Mouse (Mus musculus): ENCODE data around the gene Plekha7. TPM values are rescaled to one million over a fixed set of nuclear protein-coding genes. Genes with fewer than 3 reads are reported as not detected.
A peak's percentile ranks its signal among the peaks of the same experiment; 100 is the strongest.

Gene Plekha7
- polyA plus RNA-seq, 1 experiment from 2014 or later, result 27.7 TPM

GRCm38 (mm10) chr7:116202033-116202681 is 106.0 kb downstream of the Plekha7 start:
- DNase-seq (ENCODE audit: extremely low spot score, low spot score), result no peak
- H3K4me3 ChIP-seq, result no peak overlapping the region
- H3K27ac ChIP-seq, result no peak overlapping the region
- H3K4me1 ChIP-seq, result peaks cover 48% of the 10 kb centered on the region
- no peaks in the 10 kb centered on the region for H3K27me3 ChIP-seq (ENCODE audit: poor library complexity, severe bottlenecking)
- 77% methylated on average over 10 of the region's 10 CpGs for WGBS
- H3K36me3 ChIP-seq (replicated peaks), result no peaks in the 10 kb centered on the region
- no peaks in the 10 kb centered on the region for H3K9me3 ChIP-seq

DNA sequence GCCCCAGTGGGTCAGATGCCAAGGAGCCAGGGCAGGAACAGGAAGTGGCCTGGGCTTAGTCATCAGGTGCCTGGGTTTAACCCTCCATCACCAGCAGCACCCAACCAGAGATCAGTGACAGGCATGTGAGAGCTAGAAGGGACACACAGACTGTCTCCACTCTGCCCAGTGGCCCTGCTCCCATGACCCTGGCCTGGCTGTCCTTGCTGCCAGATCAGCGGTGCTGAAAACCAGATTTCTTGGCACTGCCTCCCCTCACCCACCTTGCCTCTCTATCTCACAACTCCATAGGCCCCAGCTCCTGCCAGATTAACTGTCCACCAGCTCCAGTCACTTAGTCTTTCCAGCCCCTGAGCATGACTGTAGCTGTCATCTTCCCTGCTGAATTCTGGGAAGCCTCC is 107.2 kb downstream of the Plekha7 start:
- Histone ChIP-seq H3K36me3 (replicated peaks) (no peaks in the 10 kb centered on the region), H3K4me1 (peaks cover 57% of the 10 kb centered on the region), H3K27ac (no peak overlapping the region), H3K9me3 (no peaks in the 10 kb centered on the region), H3K4me3 (no peak overlapping the region), H3K27me3 (ENCODE audit: poor library complexity, severe bottlenecking) (no peaks in the 10 kb centered on the region)
- DNase-seq (ENCODE audit: extremely low spot score, low spot score), result no peak
- WGBS, result 88% methylated on average over 1 of the region's 1 CpGs

DNA sequence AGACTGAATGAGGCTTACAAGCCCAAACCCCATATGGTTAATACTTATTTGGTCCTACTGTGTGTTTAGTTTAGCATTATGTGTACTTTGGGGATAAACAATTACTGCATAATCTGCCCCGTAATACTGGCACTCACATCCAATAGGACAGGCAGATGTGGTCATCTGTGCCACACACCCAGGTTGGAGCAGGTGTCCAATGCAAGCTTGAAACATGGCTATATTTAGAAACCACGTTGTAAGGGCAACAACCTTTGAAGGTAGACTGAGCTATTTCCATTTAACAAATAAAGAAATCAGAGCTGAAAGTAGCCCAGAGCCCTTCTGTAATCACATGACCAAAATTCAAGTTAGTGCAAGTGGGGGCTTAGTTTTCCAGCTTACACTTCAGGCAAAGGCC is 107.6 kb downstream of the Plekha7 start:
- peaks cover 58% of the 10 kb centered on the region for H3K4me1 ChIP-seq
- no peak overlapping the region for H3K27ac ChIP-seq
- H3K9me3 ChIP-seq, result no peaks in the 10 kb centered on the region
- no peaks in the 10 kb centered on the region for H3K27me3 ChIP-seq (ENCODE audit: poor library complexity, severe bottlenecking)
- H3K36me3 ChIP-seq (replicated peaks), result no peaks in the 10 kb centered on the region
- no peak for DNase-seq (ENCODE audit: extremely low spot score, low spot score)
- H3K4me3 ChIP-seq, result no peak overlapping the region
- WGBS, result 87% methylated on average over 2 of the region's 2 CpGs

- 44% methylated on average over 2 of the region's 2 CpGs for WGBS
- Histone ChIP-seq H3K4me1 (peaks cover 65% of the 10 kb centered on the region), H3K4me3 (no peak overlapping the region), H3K9me3 (no peaks in the 10 kb centered on the region), H3K27ac (no peak overlapping the region), H3K27me3 (ENCODE audit: poor library complexity, severe bottlenecking) (no peaks in the 10 kb centered on the region), H3K36me3 (replicated peaks) (no peaks in the 10 kb centered on the region)
- DNase-seq (ENCODE audit: extremely low spot score, low spot score), result no peak
Measured at GRCm38 (mm10) chr7:116198902-116199301, 109.3 kb downstream of the Plekha7 start.

- Histone ChIP-seq H3K9me3 (no peaks in the 10 kb centered on the region), H3K4me3 (no peak overlapping the region), H3K36me3 (replicated peaks) (no peaks in the 10 kb centered on the region), H3K27ac (peak overlapping the region; percentile 74), H3K27me3 (ENCODE audit: poor library complexity, severe bottlenecking) (no peaks in the 10 kb centered on the region), H3K4me1 (peaks cover 66% of the 10 kb centered on the region)
- 31% methylated on average over 7 of the region's 7 CpGs for WGBS
- DNase-seq (ENCODE audit: extremely low spot score, low spot score), result no peak
Measured at GRCm38 (mm10) chr7:116198407-116198806, 109.8 kb downstream of the Plekha7 start.

GRCm38 (mm10) chr7:116196974-116197679 is 111.0 kb downstream of the Plekha7 start:
- Histone ChIP-seq H3K4me3 (no peak overlapping the region), H3K9me3 (no peaks in the 10 kb centered on the region), H3K4me1 (peaks cover 63% of the 10 kb centered on the region), H3K36me3 (replicated peaks) (no peaks in the 10 kb centered on the region), H3K27ac (peak overlapping the region; percentile 74), H3K27me3 (ENCODE audit: poor library complexity, severe bottlenecking) (no peaks in the 10 kb centered on the region)
- no peak for DNase-seq (ENCODE audit: extremely low spot score, low spot score)
- 59% methylated on average over 8 of the region's 8 CpGs for WGBS

- no peak for DNase-seq (ENCODE audit: extremely low spot score, low spot score)
- no peak overlapping the region for H3K27ac ChIP-seq
- H3K9me3 ChIP-seq, result no peaks in the 10 kb centered on the region
- no peaks in the 10 kb centered on the region for H3K27me3 ChIP-seq (ENCODE audit: poor library complexity, severe bottlenecking)
- WGBS, result 90% methylated on average over 7 of the region's 7 CpGs
- no peaks in the 10 kb centered on the region for H3K36me3 ChIP-seq (replicated peaks)
- H3K4me3 ChIP-seq, result no peak overlapping the region
- H3K4me1 ChIP-seq, result peaks cover 74% of the 10 kb centered on the region
Measured at GRCm38 (mm10) chr7:116194996-116195395, 113.2 kb downstream of the Plekha7 start.

GRCm38 (mm10) chr7:116192966-116193365 is 115.2 kb downstream of the Plekha7 start:
- 91% methylated on average over 7 of the region's 7 CpGs for WGBS
- Histone ChIP-seq H3K36me3 (replicated peaks) (peaks cover 7% of the 10 kb centered on the region), H3K27me3 (ENCODE audit: poor library complexity, severe bottlenecking) (no peaks in the 10 kb centered on the region), H3K27ac (no peak overlapping the region), H3K9me3 (no peaks in the 10 kb centered on the region), H3K4me1 (peaks cover 63% of the 10 kb centered on the region), H3K4me3 (no peak overlapping the region)
- DNase-seq (ENCODE audit: extremely low spot score, low spot score), result no peak

DNA sequence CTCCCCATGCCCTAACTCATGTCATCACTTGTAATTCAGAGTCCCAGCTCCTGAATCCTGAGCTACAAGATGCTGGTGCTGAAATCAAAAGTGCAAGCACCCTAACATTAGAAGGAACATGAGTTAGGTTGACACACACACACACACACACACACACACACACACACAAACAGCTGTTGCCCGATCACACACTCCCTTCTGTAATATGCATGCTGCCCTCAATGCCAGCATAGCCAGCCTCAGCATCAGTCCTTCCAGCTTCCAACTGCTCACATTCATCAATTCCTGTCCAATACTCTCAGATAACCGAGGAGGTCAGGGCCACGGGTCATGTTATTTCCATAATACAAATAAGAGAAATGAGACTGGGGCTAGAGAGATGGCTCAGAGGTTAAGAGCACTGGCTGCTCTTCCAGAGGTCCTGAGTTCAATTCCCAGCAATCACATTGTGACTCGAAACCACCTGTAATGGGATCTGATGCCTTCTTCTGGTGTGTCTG is 116.0 kb downstream of the Plekha7 start:
- WGBS, result 90% methylated on average over 4 of the region's 4 CpGs
- Histone ChIP-seq H3K27ac (0 out of 2 replicates have a peak overlapping the region, but pooled peaks have one; percentile 73), H3K27me3 (ENCODE audit: poor library complexity, severe bottlenecking) (no peaks in the 10 kb centered on the region), H3K4me1 (peaks cover 61% of the 10 kb centered on the region), H3K36me3 (replicated peaks) (peaks cover 15% of the 10 kb centered on the region), H3K9me3 (no peaks in the 10 kb centered on the region), H3K4me3 (no peak overlapping the region)
- DNase-seq (ENCODE audit: extremely low spot score, low spot score), result no peak

DNA sequence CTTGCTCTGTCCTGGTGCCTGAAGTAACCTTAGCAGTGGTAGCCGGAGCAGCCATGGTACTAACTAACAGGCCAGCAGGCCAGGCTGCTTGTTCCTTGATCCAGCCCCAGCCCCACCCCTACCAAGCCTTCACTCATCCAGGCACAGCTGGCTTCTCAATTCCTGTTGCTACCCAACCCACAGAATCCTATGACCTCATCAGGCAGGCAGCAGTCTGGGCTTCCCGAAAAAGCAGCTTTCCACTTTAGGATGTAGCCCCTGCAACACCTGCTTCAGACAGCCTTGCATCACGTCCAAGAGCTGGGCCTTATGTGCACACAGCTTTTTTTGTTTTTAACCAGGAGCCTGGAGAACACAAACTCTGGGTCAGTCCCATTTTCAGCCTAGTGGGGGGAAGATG is 117.0 kb downstream of the Plekha7 start:
- whole genome bisulfite sequencing, result 35% methylated on average over 3 of the region's 3 CpGs
- Histone ChIP-seq H3K4me3 (no peak overlapping the region), H3K9me3 (no peaks in the 10 kb centered on the region), H3K4me1 (peaks cover 61% of the 10 kb centered on the region), H3K27me3 (ENCODE audit: poor library complexity, severe bottlenecking) (no peaks in the 10 kb centered on the region), H3K36me3 (replicated peaks) (peaks cover 17% of the 10 kb centered on the region), H3K27ac (peak overlapping the region; percentile 73)
- peak; percentile 65 for DNase-seq (ENCODE audit: extremely low spot score, low spot score)

GRCm38 (mm10) chr7:116189708-116190107 is 118.5 kb downstream of the Plekha7 start:
- Histone ChIP-seq H3K27ac (no peak overlapping the region), H3K4me1 (peaks cover 68% of the 10 kb centered on the region)
- 72% methylated on average over 9 of the region's 9 CpGs for WGBS

DNA sequence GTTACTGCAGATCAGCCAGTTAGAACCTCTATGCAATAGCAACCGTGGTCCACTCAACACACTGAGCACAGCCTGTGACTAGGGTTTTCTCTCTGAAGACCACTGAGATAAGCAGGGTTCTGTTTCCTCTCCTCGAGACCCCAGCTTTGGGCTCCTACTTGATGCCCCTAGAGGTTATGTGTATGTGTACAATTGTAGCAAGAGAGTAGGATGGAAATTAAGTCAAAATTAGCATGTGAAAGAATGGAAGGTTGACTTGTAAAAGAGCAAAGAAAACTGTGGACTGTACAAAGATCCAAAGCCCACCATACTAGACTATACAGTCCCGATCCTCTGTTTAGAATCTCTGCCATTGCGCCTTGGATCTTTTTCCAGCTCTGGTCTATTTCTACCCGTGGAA is 119.8 kb downstream of the Plekha7 start:
- DNase-seq (ENCODE audit: extremely low spot score, low spot score), result no peak
- no peaks in the 10 kb centered on the region for H3K27me3 ChIP-seq (ENCODE audit: poor library complexity, severe bottlenecking)
- H3K27ac ChIP-seq, result no peak overlapping the region
- H3K4me1 ChIP-seq, result peaks cover 77% of the 10 kb centered on the region
- H3K36me3 ChIP-seq (replicated peaks), result peaks cover 17% of the 10 kb centered on the region
- no peaks in the 10 kb centered on the region for H3K9me3 ChIP-seq
- H3K4me3 ChIP-seq, result no peak overlapping the region
- WGBS, result 90% methylated on average over 5 of the region's 5 CpGs

More at GRCm38 (mm10) chr7:116189708-116190107, 118.5 kb downstream of the Plekha7 start:
- no peaks in the 10 kb centered on the region for H3K27me3 ChIP-seq (ENCODE audit: poor library complexity, severe bottlenecking)
- no peaks in the 10 kb centered on the region for H3K9me3 ChIP-seq
- H3K4me3 ChIP-seq, result no peak overlapping the region
- peaks cover 17% of the 10 kb centered on the region for H3K36me3 ChIP-seq (replicated peaks)
- DNase-seq (ENCODE audit: extremely low spot score, low spot score), result no peak

DNA sequence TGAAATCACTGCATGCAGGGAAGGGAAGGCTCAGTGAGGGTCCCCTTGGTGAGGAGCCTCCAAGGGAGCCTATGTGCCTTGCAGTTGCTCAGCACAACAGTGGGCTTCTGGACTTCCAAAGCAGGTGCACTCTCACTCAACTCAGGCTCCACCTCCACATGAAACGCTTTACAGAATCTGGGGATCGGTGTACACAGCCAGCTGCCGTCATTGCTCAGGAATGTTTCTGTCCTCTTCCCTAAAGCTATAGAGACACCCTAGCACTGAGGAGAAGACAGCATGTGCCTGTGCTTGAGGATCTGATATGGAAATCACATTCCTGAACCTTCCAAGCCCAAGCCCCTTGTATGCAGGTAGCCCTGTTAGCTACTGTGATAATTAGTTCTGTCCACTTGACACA is 120.7 kb downstream of the Plekha7 start:
- Histone ChIP-seq H3K4me1 (peaks cover 78% of the 10 kb centered on the region), H3K4me3 (no peak overlapping the region), H3K27me3 (ENCODE audit: poor library complexity, severe bottlenecking) (no peaks in the 10 kb centered on the region), H3K9me3 (no peaks in the 10 kb centered on the region), H3K36me3 (replicated peaks) (peaks cover 17% of the 10 kb centered on the region), H3K27ac (no peak overlapping the region)
- no peak for DNase-seq (ENCODE audit: extremely low spot score, low spot score)
- 92% methylated on average over 3 of the region's 3 CpGs for WGBS

Measured in forebrain, embryonic 10.5 days (tissue).